Mouse (Mus musculus) embryonic facial prominence, embryonic 10.5 days (tissue): ENCODE measurements at regions not wholly inside any gene's neighbourhood (a gene's known extent, or its start where the extent isn't known, plus 50 kb on each side); places are given as distances from the start of the nearest gene placed in this dataset.

Source experiments
- DNase-seq: peaks from one replicate; pipeline ENCODE4 v3.0.0-alpha.2; 2017; ENCODE audit warnings: low spot score
- H3K27ac ChIP-seq: fragments of 300-500 bp; sonication (generic); replicated peaks from 2 replicates; pipeline ENCODE4 v1.5.1; 2016; ENCODE audit warnings: mild to moderate bottlenecking
- H3K27me3 ChIP-seq: fragments of 300-500 bp; sonication (generic); replicated peaks from 2 replicates; pipeline ENCODE4 v1.6.1; 2016; ENCODE audit warnings: low read depth, mild to moderate bottlenecking; ENCODE audit not compliant: poor library complexity, severe bottlenecking
- H3K36me3 ChIP-seq: fragments of 300-500 bp; sonication (generic); replicated peaks from 2 replicates; pipeline ENCODE4 v1.6.1; 2016; ENCODE audit warnings: mild to moderate bottlenecking, moderate library complexity
- H3K4me1 ChIP-seq: fragments of 300-500 bp; sonication (generic); 2 replicates; pipeline ENCODE4 v1.6.1; 2016
- H3K4me3 ChIP-seq: fragments of 300-500 bp; sonication (generic); 2 replicates; pipeline ENCODE4 v1.5.1; 2016; ENCODE audit warnings: mild to moderate bottlenecking, moderate library complexity
- H3K9me3 ChIP-seq: fragments of 300-500 bp; sonication (generic); 2 replicates; pipeline ENCODE4 v1.6.1; 2016; ENCODE audit warnings: mild to moderate bottlenecking
- WGBS: fragments of 180-500 bp; shearing (Covaris S2); methylation state at CpG from one replicate; pipeline ENCODE4 v1.1.7; 2016; 5-methylcytosine and 5-hydroxymethylcytosine counted together

- Histone ChIP-seq H3K27me3 (no peaks in the 10 kb centered on the region), H3K36me3 (no peaks in the 10 kb centered on the region)
These were observed 60.8 kb downstream of the Dmrta2 start for GRCm38 (mm10) chr4:110038696-110039095.

DNA sequence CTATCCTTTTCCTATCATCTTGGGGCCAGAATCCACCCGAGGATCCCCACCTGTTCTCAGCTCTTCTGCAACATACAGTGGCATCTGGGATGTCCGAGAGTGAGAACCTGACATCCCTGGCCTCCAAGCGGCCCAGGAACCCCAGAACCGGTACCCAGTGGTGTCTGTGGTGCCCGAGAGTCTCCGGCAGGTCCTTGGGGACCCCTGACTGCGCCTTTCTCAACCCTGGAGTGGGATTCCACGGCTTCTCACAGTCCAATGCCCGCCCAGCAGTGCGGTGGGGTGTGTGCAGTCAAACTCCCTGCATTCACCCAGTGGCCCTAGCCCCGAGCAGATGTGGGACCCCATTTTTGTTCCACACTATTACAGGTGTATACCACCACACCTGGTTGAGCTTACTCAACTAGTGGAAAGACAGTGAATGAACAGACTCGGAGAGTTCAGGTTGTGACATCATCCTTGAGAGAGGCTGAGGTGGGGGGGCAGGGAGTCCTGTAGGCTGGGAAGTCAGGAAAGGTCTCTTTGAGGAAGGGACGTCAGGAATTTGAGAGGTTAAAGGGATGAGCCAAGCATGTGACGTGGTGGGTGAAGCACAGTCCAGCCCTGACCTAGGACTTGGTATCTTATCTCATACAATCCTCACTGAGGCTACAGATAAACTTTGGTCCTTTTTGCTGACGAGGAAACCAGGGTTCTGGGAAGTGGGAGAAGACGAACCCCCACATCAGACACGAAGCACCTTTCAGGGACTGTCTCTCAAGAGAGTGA is 67.2 kb downstream of the Dmrta2 start:
- Histone ChIP-seq H3K4me1 (no peaks in the 10 kb centered on the region), H3K36me3 (no peaks in the 10 kb centered on the region), H3K27me3 (peaks cover 8% of the 10 kb centered on the region; the same call in 1 of the 2 replicates), H3K9me3 (no peaks in the 10 kb centered on the region), H3K4me3 (no peak overlapping the region), H3K27ac (no peak overlapping the region)
- WGBS: 86% methylated on average over 17 of the region's 17 CpGs
- DNase-seq: no peak

More at GRCm38 (mm10) chr4:110038696-110039095, 60.8 kb downstream of the Dmrta2 start:
- Histone ChIP-seq H3K4me3 (no peak overlapping the region), H3K4me1 (no peaks in the 10 kb centered on the region), H3K27ac (no peak overlapping the region), H3K9me3 (no peaks in the 10 kb centered on the region)
- DNase-seq: no peak
- WGBS: 66% methylated on average over 5 of the region's 5 CpGs

GRCm38 (mm10) chr4:110045651-110046269 is 67.9 kb downstream of the Dmrta2 start:
- DNase-seq: no peak
- H3K4me3 ChIP-seq: no peak overlapping the region
- H3K27me3 ChIP-seq: peaks cover 8% of the 10 kb centered on the region; the same call in 1 of the 2 replicates
- no peaks in the 10 kb centered on the region for H3K9me3 ChIP-seq
- no peak overlapping the region for H3K27ac ChIP-seq
- peaks cover 5% of the 10 kb centered on the region for H3K4me1 ChIP-seq
- H3K36me3 ChIP-seq: no peaks in the 10 kb centered on the region
- WGBS: 81% methylated on average over 12 of the region's 12 CpGs

- Histone ChIP-seq H3K4me1 (peaks cover 10% of the 10 kb centered on the region), H3K36me3 (no peaks in the 10 kb centered on the region), H3K4me3 (no peak overlapping the region), H3K9me3 (no peaks in the 10 kb centered on the region), H3K27ac (no peak overlapping the region), H3K27me3 (peaks cover 8% of the 10 kb centered on the region; the same call in 1 of the 2 replicates)
- WGBS: 93% methylated on average over 11 of the region's 11 CpGs
- no peak for DNase-seq
These were observed 68.4 kb downstream of the Dmrta2 start for GRCm38 (mm10) chr4:110046270-110046651.

GRCm38 (mm10) chr4:110050393-110051280 is 72.8 kb downstream of the Dmrta2 start:
- H3K4me1 ChIP-seq: peaks cover 17% of the 10 kb centered on the region
- H3K9me3 ChIP-seq: no peaks in the 10 kb centered on the region
- peak overlapping the region; percentile 73 for H3K27ac ChIP-seq
- peak overlapping the region; percentile 61 for H3K4me3 ChIP-seq
- whole genome bisulfite sequencing: 3% methylated on average over 40 of the region's 40 CpGs
- peak; percentile 95 for DNase-seq
- H3K36me3 ChIP-seq: no peaks in the 10 kb centered on the region
- H3K27me3 ChIP-seq: peaks cover 18% of the 10 kb centered on the region

DNA sequence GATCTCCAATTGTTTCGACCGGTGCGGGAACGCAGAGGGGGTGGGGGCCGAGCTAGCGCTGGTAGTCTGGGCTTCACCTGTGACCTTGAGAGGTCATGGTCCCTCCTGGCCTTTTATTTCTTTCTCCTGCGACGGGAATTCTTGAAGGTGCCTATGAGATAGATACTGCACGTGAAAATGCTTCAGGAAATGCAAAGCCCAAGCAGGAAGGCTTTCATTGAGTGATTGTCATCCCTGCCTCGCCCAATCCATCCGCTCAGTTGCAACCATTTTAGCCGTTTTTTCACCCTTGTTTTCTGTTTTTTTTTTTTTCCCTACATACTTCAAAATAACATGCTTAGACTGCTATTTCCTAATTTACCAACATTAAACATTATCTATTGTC is 73.4 kb downstream of the Dmrta2 start:
- no peak for DNase-seq
- Histone ChIP-seq H3K4me3 (peak overlapping the region; percentile 61), H3K36me3 (no peaks in the 10 kb centered on the region), H3K27ac (peak overlapping the region; percentile 73), H3K9me3 (no peaks in the 10 kb centered on the region), H3K4me1 (peaks cover 17% of the 10 kb centered on the region), H3K27me3 (peaks cover 18% of the 10 kb centered on the region)
- WGBS: 15% methylated on average over 12 of the region's 12 CpGs

GRCm38 (mm10) chr4:110051872-110052271 is 74.0 kb downstream of the Dmrta2 start:
- Histone ChIP-seq H3K4me3 (no peak overlapping the region), H3K9me3 (no peaks in the 10 kb centered on the region), H3K36me3 (no peaks in the 10 kb centered on the region), H3K4me1 (peaks cover 17% of the 10 kb centered on the region), H3K27ac (no peak overlapping the region), H3K27me3 (peaks cover 18% of the 10 kb centered on the region)
- DNase-seq: peak; percentile 18
- WGBS: 51% methylated on average over 10 of the region's 10 CpGs

DNA sequence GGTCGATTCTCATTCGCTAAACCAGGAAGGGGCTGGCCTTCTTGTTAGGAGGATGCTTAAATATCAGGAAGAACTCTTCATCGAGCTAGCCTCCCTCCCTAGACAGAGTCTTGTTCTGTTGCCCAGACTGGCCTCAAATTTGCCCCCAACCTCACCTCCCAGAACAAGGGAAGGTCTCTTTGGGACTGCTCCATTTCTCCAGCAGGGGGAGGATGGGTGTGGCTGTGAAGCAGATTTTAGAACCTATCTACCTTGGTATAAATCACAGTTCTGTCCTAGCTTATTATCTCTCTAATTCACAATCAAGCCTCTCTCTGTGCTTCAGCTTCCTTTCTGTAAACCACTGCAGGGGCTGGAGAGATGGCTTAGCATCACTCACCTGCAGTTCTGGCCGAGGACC is 75.1 kb downstream of the Dmrta2 start:
- no peak for DNase-seq
- H3K36me3 ChIP-seq: no peaks in the 10 kb centered on the region
- H3K4me1 ChIP-seq: peaks cover 17% of the 10 kb centered on the region
- no peak overlapping the region for H3K27ac ChIP-seq
- H3K9me3 ChIP-seq: no peaks in the 10 kb centered on the region
- no peak overlapping the region for H3K4me3 ChIP-seq
- H3K27me3 ChIP-seq: peaks cover 18% of the 10 kb centered on the region
- WGBS: 94% methylated on average over 4 of the region's 4 CpGs

DNA sequence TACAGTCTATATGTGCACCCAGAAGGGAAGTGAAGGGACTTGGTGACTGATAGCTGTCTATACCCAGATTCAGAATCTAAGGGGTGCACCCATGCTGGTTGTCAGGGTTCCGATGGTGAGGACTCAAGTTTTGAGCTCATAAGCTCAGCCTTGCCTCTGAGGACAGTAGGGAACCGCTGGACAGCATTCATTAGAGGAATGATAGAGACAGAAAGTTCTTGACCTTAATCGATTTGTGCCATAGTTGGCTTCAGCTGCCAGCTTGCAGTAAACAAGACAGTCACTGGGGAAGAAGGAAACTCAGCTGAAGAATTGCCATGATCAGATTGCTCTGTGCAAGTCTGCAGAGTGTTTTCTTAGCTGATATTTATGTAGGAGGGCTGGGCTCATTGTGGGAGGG is 96.0 kb downstream of the Dmrta2 start:
- no peak for DNase-seq

DNA sequence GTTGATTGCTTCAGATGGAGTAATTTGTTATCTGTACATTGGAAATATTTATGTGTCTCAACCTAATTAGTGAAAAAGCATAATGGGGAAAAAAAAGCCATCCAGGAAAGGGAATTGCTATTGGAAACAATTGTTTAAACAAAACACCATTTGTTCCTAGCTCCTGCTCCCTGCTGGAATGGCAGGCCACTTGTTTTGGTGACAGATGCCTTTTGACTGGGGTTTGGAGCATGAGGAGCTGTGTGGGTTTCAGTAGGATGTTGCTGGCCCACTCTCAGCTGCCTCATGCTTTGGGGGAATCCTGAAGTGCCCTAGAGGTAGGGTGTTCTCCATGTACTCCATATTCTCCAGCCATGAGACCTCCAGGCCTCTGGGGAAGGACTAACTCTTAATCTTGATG is 105.5 kb downstream of the Dmrta2 start:
- DNase-seq: no peak
- no peak overlapping the region for H3K4me3 ChIP-seq
- H3K27ac ChIP-seq: no peak overlapping the region
- no peaks in the 10 kb centered on the region for H3K27me3 ChIP-seq
- H3K36me3 ChIP-seq: no peaks in the 10 kb centered on the region
- no peaks in the 10 kb centered on the region for H3K4me1 ChIP-seq
- H3K9me3 ChIP-seq: no peaks in the 10 kb centered on the region

More for the DNA sequence above, 96.0 kb downstream of the Dmrta2 start:
- H3K27me3 ChIP-seq: no peaks in the 10 kb centered on the region
- H3K4me3 ChIP-seq: no peak overlapping the region
- no peaks in the 10 kb centered on the region for H3K4me1 ChIP-seq
- no peak overlapping the region for H3K27ac ChIP-seq
- WGBS: 82% methylated on average over 3 of the region's 3 CpGs
- H3K36me3 ChIP-seq: no peaks in the 10 kb centered on the region
- H3K9me3 ChIP-seq: no peaks in the 10 kb centered on the region

GRCm38 (mm10) chr4:110087570-110088247 is 109.9 kb downstream of the Dmrta2 start:
- 38% methylated on average over 9 of the region's 9 CpGs for WGBS
- H3K4me3 ChIP-seq: no peak overlapping the region
- peak; percentile 79 for DNase-seq
- H3K9me3 ChIP-seq: no peaks in the 10 kb centered on the region
- no peaks in the 10 kb centered on the region for H3K4me1 ChIP-seq
- no peak overlapping the region for H3K27ac ChIP-seq
- no peaks in the 10 kb centered on the region for H3K27me3 ChIP-seq
- no peaks in the 10 kb centered on the region for H3K36me3 ChIP-seq
